Mouse (Mus musculus) bone marrow, adult 2 months (tissue): ENCODE results near the gene Polr2c.

ENCODE experiments used
- CTCF ChIP-seq: fragments of 200-500 bp; IDR thresholded peaks from 2 replicates; pipeline ENCODE4 v1.5.1; 2011; ENCODE audit warnings: low read length, control low read depth; ENCODE audit not compliant: control insufficient read depth, insufficient read depth
- POLR2A ChIP-seq: fragments of 200-500 bp; IDR thresholded peaks from 2 replicates; pipeline ENCODE4 v1.6.1; 2011; ENCODE audit warnings: low read depth, mild to moderate bottlenecking, control low read depth, low read length, borderline replicate concordance; ENCODE audit not compliant: control insufficient read depth

GRCm38 (mm10) chr8:94865292-94865691 lies 8.0 kb downstream of the Polr2c start:
- TF ChIP-seq CTCF (no peak), POLR2A (no peak)
